Mouse (Mus musculus): ENCODE results near the gene Aven. TPM values are rescaled to one million over a fixed set of nuclear protein-coding genes. Genes with fewer than 3 reads are reported as not detected.

The Aven gene
- polyA plus RNA-seq, 1 experiment from 2014 or later, result 3.7 TPM

DNA sequence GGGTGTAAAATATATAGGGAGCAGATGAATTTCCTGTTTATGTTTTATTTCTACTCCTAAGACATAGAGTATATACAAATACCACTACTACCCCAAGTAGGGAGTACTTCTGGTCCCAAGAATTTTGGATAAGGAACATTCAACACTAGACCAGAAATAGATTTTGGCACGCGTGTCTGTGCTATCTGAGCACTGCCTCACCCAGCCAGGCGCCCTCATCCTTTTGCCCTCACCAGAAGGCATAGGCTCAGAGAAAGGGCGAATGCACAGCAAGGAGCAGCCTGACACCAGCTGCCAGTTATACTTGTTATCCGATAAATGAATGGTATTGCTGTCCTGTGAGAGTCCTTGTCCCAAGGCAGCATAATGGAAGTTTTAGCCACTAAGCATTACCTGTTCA, 144.4 kb downstream of the Aven start:
- WGBS (ENCODE audit: insufficient replicate concordance), result 69% methylated on average over 5 of the region's 5 CpGs
- no peak overlapping the region for H3K9ac ChIP-seq (ENCODE audit: low read depth, low read length)
- ATAC-seq (ENCODE audit: low read depth), result no peak

DNA sequence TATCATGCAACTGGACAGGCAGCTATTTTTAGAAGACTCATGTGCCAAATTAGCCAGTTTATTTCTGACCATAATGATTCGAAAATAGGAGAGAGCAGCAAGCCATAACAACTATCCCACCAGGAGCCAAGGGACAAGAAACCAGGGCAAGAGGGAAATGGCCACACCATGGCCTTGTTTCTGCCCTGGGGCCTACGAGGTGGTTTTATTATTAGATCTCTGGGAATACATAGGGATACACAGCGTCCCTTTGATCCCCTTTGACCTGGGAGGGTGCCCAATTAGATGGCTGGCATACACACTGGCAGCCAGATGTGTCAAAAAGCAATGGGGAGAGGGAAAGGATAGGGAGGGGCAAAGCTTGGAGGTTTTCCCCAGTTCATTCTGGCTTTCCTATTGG, 161.1 kb downstream of the Aven start:
- H3K36me3 ChIP-seq (ENCODE audit: control insufficient read depth, insufficient read depth), result no peaks in the 10 kb centered on the region
- no peak overlapping the region for H3K4me3 ChIP-seq (ENCODE audit: low read depth, low read length)
- no peaks in the 10 kb centered on the region for H3K4me1 ChIP-seq (ENCODE audit: control insufficient read depth, low read depth, low read length)
- no peak overlapping the region for H3K27ac ChIP-seq (ENCODE audit: low read length)
- H3K9ac ChIP-seq (ENCODE audit: low read depth, low read length), result no peak overlapping the region
- WGBS (ENCODE audit: insufficient replicate concordance), result 48% methylated on average over 3 of the region's 3 CpGs
- H3K27me3 ChIP-seq (ENCODE audit: control insufficient read depth, insufficient read depth, low read depth, low read length), result no peaks in the 10 kb centered on the region
- no peaks in the 10 kb centered on the region for H3K9me3 ChIP-seq (replicated peaks; ENCODE audit: control insufficient read depth, low read length)
- ATAC-seq (ENCODE audit: low read depth), result no peak
- no peak overlapping the region for H3K4me2 ChIP-seq (ENCODE audit: low read depth, low read length)

More for the DNA sequence above, 144.4 kb downstream of the Aven start:
- Histone ChIP-seq H3K36me3 (ENCODE audit: control insufficient read depth, insufficient read depth) (no peaks in the 10 kb centered on the region), H3K27ac (ENCODE audit: low read length) (no peak overlapping the region), H3K9me3 (replicated peaks; ENCODE audit: control insufficient read depth, low read length) (no peaks in the 10 kb centered on the region), H3K4me2 (ENCODE audit: low read depth, low read length) (no peak overlapping the region), H3K4me3 (ENCODE audit: low read depth, low read length) (no peak overlapping the region), H3K27me3 (ENCODE audit: control insufficient read depth, insufficient read depth, low read depth, low read length) (no peaks in the 10 kb centered on the region), H3K4me1 (ENCODE audit: control insufficient read depth, low read depth, low read length) (no peaks in the 10 kb centered on the region)

DNA sequence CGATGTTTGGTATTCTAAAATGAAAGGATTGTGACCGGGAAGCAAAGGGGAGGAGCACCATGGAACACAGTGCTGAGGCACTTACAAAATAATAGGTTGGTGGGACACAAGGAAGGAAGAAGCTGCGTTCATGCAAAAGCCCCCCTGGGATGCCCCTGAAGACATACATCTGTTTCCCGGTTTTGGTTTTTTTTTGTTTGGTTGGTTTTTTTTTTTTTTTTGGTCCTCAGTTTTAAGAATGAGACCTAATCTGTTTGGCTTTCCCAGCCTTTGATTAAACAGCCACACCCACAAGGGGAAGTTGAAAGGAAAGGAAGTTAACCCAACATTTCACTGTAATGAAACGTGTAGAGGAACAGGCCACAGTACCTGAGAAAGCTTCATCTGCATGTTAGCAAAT, 163.4 kb downstream of the Aven start:
- Histone ChIP-seq H3K9ac (ENCODE audit: low read depth, low read length) (no peak overlapping the region), H3K36me3 (ENCODE audit: control insufficient read depth, insufficient read depth) (no peaks in the 10 kb centered on the region), H3K4me3 (ENCODE audit: low read depth, low read length) (no peak overlapping the region), H3K27me3 (ENCODE audit: control insufficient read depth, insufficient read depth, low read depth, low read length) (no peaks in the 10 kb centered on the region), H3K4me2 (ENCODE audit: low read depth, low read length) (no peak overlapping the region), H3K27ac (ENCODE audit: low read length) (no peak overlapping the region), H3K9me3 (replicated peaks; ENCODE audit: control insufficient read depth, low read length) (no peaks in the 10 kb centered on the region), H3K4me1 (ENCODE audit: control insufficient read depth, low read depth, low read length) (no peaks in the 10 kb centered on the region)
- no peak for ATAC-seq (ENCODE audit: low read depth)
- WGBS (ENCODE audit: insufficient replicate concordance), result 47% methylated on average over 5 of the region's 5 CpGs

DNA sequence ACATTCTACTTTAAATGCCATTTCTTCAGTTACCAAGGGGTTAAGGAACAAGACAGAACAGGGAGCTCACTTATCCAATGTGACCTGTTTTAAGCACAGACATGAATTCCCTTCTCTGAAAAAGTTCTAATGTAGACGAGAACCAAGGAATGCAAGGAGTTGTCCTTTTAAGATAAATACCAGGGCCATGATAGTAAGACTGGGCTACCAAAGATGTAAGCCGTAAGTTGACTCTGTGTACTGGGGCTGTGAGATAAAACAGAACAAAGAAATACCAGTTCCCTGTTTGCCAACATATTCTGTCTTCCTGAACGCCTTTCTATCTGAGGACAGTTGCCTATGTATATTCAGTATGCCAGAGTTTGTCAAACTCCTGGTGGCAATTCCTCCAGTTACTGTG, 176.7 kb downstream of the Aven start:
- no peaks in the 10 kb centered on the region for H3K36me3 ChIP-seq (ENCODE audit: control insufficient read depth, insufficient read depth)
- H3K9me3 ChIP-seq (replicated peaks; ENCODE audit: control insufficient read depth, low read length), result no peaks in the 10 kb centered on the region
- no peaks in the 10 kb centered on the region for H3K27me3 ChIP-seq (ENCODE audit: control insufficient read depth, insufficient read depth, low read depth, low read length)
- no peak overlapping the region for H3K4me3 ChIP-seq (ENCODE audit: low read depth, low read length)
- no peak overlapping the region for H3K9ac ChIP-seq (ENCODE audit: low read depth, low read length)
- no peak overlapping the region for H3K27ac ChIP-seq (ENCODE audit: low read length)
- no peak overlapping the region for H3K4me2 ChIP-seq (ENCODE audit: low read depth, low read length)
- no peak for ATAC-seq (ENCODE audit: low read depth)
- WGBS (ENCODE audit: insufficient replicate concordance), result 35% methylated on average over 3 of the region's 3 CpGs
- H3K4me1 ChIP-seq (ENCODE audit: control insufficient read depth, low read depth, low read length), result no peaks in the 10 kb centered on the region

DNA sequence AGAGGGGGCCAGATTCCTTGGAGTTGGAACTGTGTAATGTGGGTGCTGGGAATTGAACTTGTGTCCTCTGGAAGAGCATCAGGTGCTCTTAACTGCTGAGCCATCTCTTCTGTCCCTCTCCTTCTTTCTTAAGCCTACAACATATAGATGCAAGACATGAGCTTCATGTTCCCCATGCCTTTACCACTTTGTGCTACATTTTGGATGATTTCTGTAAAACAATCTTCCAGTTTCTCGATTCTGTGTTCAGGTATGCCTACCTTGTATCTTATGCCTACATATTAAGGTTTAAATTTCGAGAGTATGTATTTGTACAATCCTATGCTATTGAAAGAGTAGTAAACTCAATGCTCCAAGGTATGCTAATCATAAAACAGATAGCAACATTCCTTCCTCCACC, 183.4 kb downstream of the Aven start:
- no peak overlapping the region for H3K27ac ChIP-seq (ENCODE audit: low read length)
- H3K9me3 ChIP-seq (replicated peaks; ENCODE audit: control insufficient read depth, low read length), result no peaks in the 10 kb centered on the region
- no peak overlapping the region for H3K4me3 ChIP-seq (ENCODE audit: low read depth, low read length)
- H3K4me1 ChIP-seq (ENCODE audit: control insufficient read depth, low read depth, low read length), result no peaks in the 10 kb centered on the region
- 45% methylated on average over 2 of the region's 2 CpGs for WGBS (ENCODE audit: insufficient replicate concordance)
- H3K4me2 ChIP-seq (ENCODE audit: low read depth, low read length), result no peak overlapping the region
- H3K9ac ChIP-seq (ENCODE audit: low read depth, low read length), result no peak overlapping the region
- ATAC-seq (ENCODE audit: low read depth), result no peak
- H3K36me3 ChIP-seq (ENCODE audit: control insufficient read depth, insufficient read depth), result no peaks in the 10 kb centered on the region
- H3K27me3 ChIP-seq (ENCODE audit: control insufficient read depth, insufficient read depth, low read depth, low read length), result no peaks in the 10 kb centered on the region

DNA sequence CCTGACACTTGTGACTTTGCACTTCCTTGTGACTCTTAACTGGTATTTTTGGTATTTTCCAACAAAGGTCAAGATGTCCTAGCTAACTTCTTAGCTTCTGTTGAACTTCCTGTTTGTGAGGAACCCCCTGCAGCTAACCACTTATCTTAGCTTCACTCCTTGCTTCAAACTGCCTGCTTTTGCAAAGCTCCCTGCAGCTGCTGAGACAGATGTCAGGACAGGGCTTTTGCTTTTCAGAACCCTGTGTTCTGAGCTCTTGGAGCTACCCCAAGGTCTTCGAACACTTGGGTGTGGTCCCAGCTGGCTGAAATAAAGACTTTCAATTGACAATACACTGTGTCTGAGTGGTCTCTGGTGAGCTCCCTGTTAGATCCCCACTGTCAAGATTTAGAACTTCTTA, 184.0 kb downstream of the Aven start:
- WGBS (ENCODE audit: insufficient replicate concordance), result 9% methylated on average over 1 of the region's 1 CpGs
- Histone ChIP-seq H3K4me3 (ENCODE audit: low read depth, low read length) (no peak overlapping the region), H3K27me3 (ENCODE audit: control insufficient read depth, insufficient read depth, low read depth, low read length) (no peaks in the 10 kb centered on the region), H3K9ac (ENCODE audit: low read depth, low read length) (no peak overlapping the region), H3K9me3 (replicated peaks; ENCODE audit: control insufficient read depth, low read length) (no peaks in the 10 kb centered on the region), H3K36me3 (ENCODE audit: control insufficient read depth, insufficient read depth) (no peaks in the 10 kb centered on the region), H3K27ac (ENCODE audit: low read length) (no peak overlapping the region), H3K4me1 (ENCODE audit: control insufficient read depth, low read depth, low read length) (no peaks in the 10 kb centered on the region), H3K4me2 (ENCODE audit: low read depth, low read length) (no peak overlapping the region)
- ATAC-seq (ENCODE audit: low read depth), result no peak

DNA sequence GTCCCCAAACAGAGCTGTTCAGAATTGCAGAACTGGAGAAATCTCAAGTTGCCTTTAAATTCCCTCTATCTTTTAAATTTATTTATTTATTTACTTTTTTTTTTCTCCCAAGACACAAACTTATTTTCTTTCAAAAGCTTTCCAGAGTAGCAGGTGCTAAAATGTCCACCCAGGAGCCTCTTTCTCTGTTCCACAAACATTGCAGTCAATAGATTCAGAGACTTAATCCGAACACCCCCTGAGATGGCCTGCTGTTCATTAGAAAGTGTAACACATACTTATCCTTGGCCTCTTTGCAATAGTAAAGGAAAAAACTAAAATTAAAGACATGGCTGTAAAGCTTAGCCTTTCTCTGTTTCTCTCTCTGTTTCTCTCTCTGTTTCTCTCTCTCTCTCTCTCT, 184.5 kb downstream of the Aven start:
- Histone ChIP-seq H3K27me3 (ENCODE audit: control insufficient read depth, insufficient read depth, low read depth, low read length) (no peaks in the 10 kb centered on the region), H3K4me3 (ENCODE audit: low read depth, low read length) (no peak overlapping the region), H3K27ac (ENCODE audit: low read length) (no peak overlapping the region), H3K36me3 (ENCODE audit: control insufficient read depth, insufficient read depth) (no peaks in the 10 kb centered on the region), H3K4me2 (ENCODE audit: low read depth, low read length) (no peak overlapping the region), H3K9ac (ENCODE audit: low read depth, low read length) (no peak overlapping the region), H3K9me3 (replicated peaks; ENCODE audit: control insufficient read depth, low read length) (no peaks in the 10 kb centered on the region), H3K4me1 (ENCODE audit: control insufficient read depth, low read depth, low read length) (no peaks in the 10 kb centered on the region)
- WGBS (ENCODE audit: insufficient replicate concordance), result 51% methylated on average over 1 of the region's 1 CpGs
- ATAC-seq (ENCODE audit: low read depth), result no peak

DNA sequence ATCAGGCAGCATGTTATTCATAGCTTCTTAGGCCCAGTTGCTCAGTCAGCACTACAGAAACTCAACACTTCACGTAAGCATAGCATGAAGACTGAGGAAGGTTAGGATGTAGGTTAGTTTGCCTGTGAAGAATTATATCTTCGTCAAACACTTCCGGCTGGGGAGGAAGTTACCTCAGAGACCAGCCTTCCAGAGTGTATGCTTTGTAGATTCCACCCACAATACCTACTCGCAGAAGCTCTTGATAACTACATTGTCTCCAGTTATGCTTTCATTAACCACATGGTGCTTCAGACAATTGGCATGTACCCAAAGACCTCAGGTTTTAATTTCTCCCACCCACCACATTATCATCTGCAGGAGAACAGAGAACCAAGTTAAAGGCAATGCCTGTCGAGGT, 189.1 kb downstream of the Aven start:
- H3K27ac ChIP-seq (ENCODE audit: low read length), result no peak overlapping the region
- no peak overlapping the region for H3K4me2 ChIP-seq (ENCODE audit: low read depth, low read length)
- no peak overlapping the region for H3K9ac ChIP-seq (ENCODE audit: low read depth, low read length)
- no peaks in the 10 kb centered on the region for H3K27me3 ChIP-seq (ENCODE audit: control insufficient read depth, insufficient read depth, low read depth, low read length)
- ATAC-seq (ENCODE audit: low read depth), result no peak
- H3K4me1 ChIP-seq (ENCODE audit: control insufficient read depth, low read depth, low read length), result no peaks in the 10 kb centered on the region
- no peaks in the 10 kb centered on the region for H3K9me3 ChIP-seq (replicated peaks; ENCODE audit: control insufficient read depth, low read length)
- no peak overlapping the region for H3K4me3 ChIP-seq (ENCODE audit: low read depth, low read length)
- no peaks in the 10 kb centered on the region for H3K36me3 ChIP-seq (ENCODE audit: control insufficient read depth, insufficient read depth)
- 43% methylated on average over 5 of the region's 5 CpGs for WGBS (ENCODE audit: insufficient replicate concordance)

Data from liver, embryonic 16.5 days (tissue).